Mouse (Mus musculus) hindbrain, embryonic 12.5 days (tissue): ENCODE measurements around the gene Ebf1. TPM values are rescaled to one million over a fixed set of nuclear protein-coding genes. Genes with fewer than 3 reads are reported as not detected.

Experiments used
- ATAC-seq: fragments of 200-750 bp; cut with Nextera tagmentation; 2 replicates; pipeline ENCODE4 v1.8.0; 2017; ENCODE audit warnings: moderate TSS enrichment; ENCODE audit not compliant: low FRiP score
- H3K27ac ChIP-seq: fragments of 300-500 bp; sonication (generic); 2 replicates; pipeline ENCODE4 v1.5.1; 2016; ENCODE audit warnings: mild to moderate bottlenecking
- H3K27me3 ChIP-seq: fragments of 300-500 bp; sonication (generic); 2 replicates; pipeline ENCODE4 v1.6.1; 2016; ENCODE audit warnings: mild to moderate bottlenecking
- H3K36me3 ChIP-seq: fragments of 300-500 bp; sonication (generic); 2 replicates; pipeline ENCODE4 v1.6.1; 2016; ENCODE audit warnings: mild to moderate bottlenecking
- H3K4me1 ChIP-seq: fragments of 300-500 bp; sonication (generic); 2 replicates; pipeline ENCODE4 v1.6.1; 2016
- H3K4me2 ChIP-seq: fragments of 300-500 bp; sonication (generic); replicated peaks from 2 replicates; pipeline ENCODE4 v1.6.1; 2016; ENCODE audit warnings: mild to moderate bottlenecking
- H3K4me3 ChIP-seq: fragments of 300-500 bp; sonication (generic); 2 replicates; pipeline ENCODE4 v1.5.1; 2016; ENCODE audit warnings: mild to moderate bottlenecking
- H3K9ac ChIP-seq: fragments of 300-500 bp; sonication (generic); 2 replicates; pipeline ENCODE4 v1.6.1; 2016; ENCODE audit warnings: mild to moderate bottlenecking, moderate library complexity
- H3K9me3 ChIP-seq: fragments of 300-500 bp; sonication (generic); replicated peaks from 2 replicates; pipeline ENCODE4 v1.6.1; 2016; ENCODE audit warnings: mild to moderate bottlenecking
- WGBS: fragments of 180-500 bp; shearing (Covaris S2); methylation state at CpG from one replicate; pipeline ENCODE4 v1.1.7; 2016; 5-methylcytosine and 5-hydroxymethylcytosine counted together
- polyA plus RNA-seq: library from polyadenylated mRNA; unstranded; fragments of >200 nt; fragmentation: Nextera tagmentation; extraction: Ambion mirVana; gene quantifications from 2 replicates; pipeline ENCODE4 v1.2.1, GENCODE M21; 2016

Gene Ebf1
- polyA plus RNA-seq, 1 experiment from 2014 or later, result 111 TPM

GRCm38 (mm10) chr11:44641496-44641895 lies 24.4 kb downstream of the Ebf1 start:
- Histone ChIP-seq H3K4me1 (peaks cover 12% of the 10 kb centered on the region; the same call in 1 of the 2 replicates), H3K4me3 (no peak overlapping the region), H3K4me2 (no peak overlapping the region), H3K9me3 (no peaks in the 10 kb centered on the region), H3K27ac (no peak overlapping the region), H3K36me3 (0 out of 2 replicates have a peak, but pooled peaks cover 2% of the 10 kb centered on the region), H3K27me3 (no peaks in the 10 kb centered on the region), H3K9ac (no peak overlapping the region)
- whole genome bisulfite sequencing, result 76% methylated on average over 2 of the region's 2 CpGs
- ATAC-seq, result no peak

GRCm38 (mm10) chr11:44654340-44655019 lies 37.4 kb downstream of the Ebf1 start:
- Histone ChIP-seq H3K4me1 (peaks cover 44% of the 10 kb centered on the region), H3K9me3 (no peaks in the 10 kb centered on the region), H3K36me3 (no peaks in the 10 kb centered on the region), H3K4me2 (no peak overlapping the region), H3K9ac (no peak overlapping the region), H3K27me3 (no peaks in the 10 kb centered on the region), H3K4me3 (no peak overlapping the region), H3K27ac (peak overlapping the region; percentile 77)
- WGBS, result 35% methylated on average over 8 of the region's 8 CpGs
- no peak; the same call in 1 of the 2 replicates for ATAC-seq

DNA sequence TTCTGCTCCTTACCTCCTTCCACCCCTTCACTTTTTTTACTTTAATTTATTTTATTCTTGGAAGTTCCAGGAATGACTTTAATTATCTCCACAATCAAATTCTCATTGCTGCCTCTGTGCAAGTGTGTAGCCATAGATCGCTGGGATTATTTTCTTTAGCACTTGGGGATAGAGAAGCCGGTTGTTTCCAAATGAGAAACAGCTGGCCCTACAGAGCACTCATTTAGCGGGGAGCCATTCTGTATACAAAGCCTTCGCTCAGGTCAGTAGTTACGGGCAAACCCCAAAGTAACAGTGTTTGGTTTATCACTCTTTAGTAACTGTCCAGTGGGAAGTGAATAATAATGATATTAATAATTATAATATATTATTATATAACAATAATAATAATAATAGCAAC lies 38.4 kb downstream of the Ebf1 start:
- Histone ChIP-seq H3K4me3 (no peak overlapping the region), H3K9me3 (no peaks in the 10 kb centered on the region), H3K27me3 (no peaks in the 10 kb centered on the region), H3K36me3 (no peaks in the 10 kb centered on the region), H3K4me2 (no peak overlapping the region), H3K27ac (peak overlapping the region; percentile 77), H3K9ac (no peak overlapping the region), H3K4me1 (peaks cover 40% of the 10 kb centered on the region)
- 41% methylated on average over 5 of the region's 5 CpGs for WGBS
- ATAC-seq, result no peak

GRCm38 (mm10) chr11:44656916-44657315 lies 39.8 kb downstream of the Ebf1 start:
- no peak overlapping the region for H3K4me2 ChIP-seq
- H3K4me1 ChIP-seq, result peaks cover 34% of the 10 kb centered on the region
- no peak overlapping the region for H3K4me3 ChIP-seq
- H3K9ac ChIP-seq, result no peak overlapping the region
- H3K36me3 ChIP-seq, result no peaks in the 10 kb centered on the region
- H3K27ac ChIP-seq, result no peak overlapping the region
- ATAC-seq, result peak; percentile 58
- no peaks in the 10 kb centered on the region for H3K27me3 ChIP-seq
- no peaks in the 10 kb centered on the region for H3K9me3 ChIP-seq

- H3K9me3 ChIP-seq, result no peaks in the 10 kb centered on the region
- ATAC-seq, result no peak
- H3K9ac ChIP-seq, result no peak overlapping the region
- no peaks in the 10 kb centered on the region for H3K36me3 ChIP-seq
- peak overlapping the region; percentile 76 for H3K27ac ChIP-seq
- WGBS, result 21% methylated on average over 6 of the region's 6 CpGs
- peaks cover 41% of the 10 kb centered on the region for H3K4me1 ChIP-seq
- no peak overlapping the region for H3K4me3 ChIP-seq
- no peak overlapping the region for H3K4me2 ChIP-seq
- no peaks in the 10 kb centered on the region for H3K27me3 ChIP-seq
Observed at GRCm38 (mm10) chr11:44657833-44658395, 40.8 kb downstream of the Ebf1 start.

DNA sequence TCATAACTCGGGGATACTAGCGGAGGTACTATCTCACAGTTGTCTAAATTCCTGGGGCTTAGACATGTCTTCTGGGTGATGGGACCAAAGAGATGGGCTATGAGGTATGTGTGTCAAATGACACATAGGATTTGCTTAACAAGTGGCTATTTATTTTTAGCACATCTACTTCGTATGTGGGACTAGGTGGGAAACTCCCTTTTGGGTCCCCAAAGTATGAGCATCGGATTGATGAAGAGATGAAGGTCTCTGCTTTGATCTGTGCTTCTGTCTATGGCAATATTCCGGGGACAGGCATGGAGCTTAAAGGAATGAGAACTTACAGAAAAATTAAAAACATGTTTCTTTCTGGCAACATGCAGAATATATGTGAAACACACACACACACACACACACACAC lies 44.8 kb downstream of the Ebf1 start:
- H3K9ac ChIP-seq, result no peak overlapping the region
- no peak overlapping the region for H3K4me3 ChIP-seq
- no peaks in the 10 kb centered on the region for H3K9me3 ChIP-seq
- H3K27me3 ChIP-seq, result no peaks in the 10 kb centered on the region
- peaks cover 58% of the 10 kb centered on the region for H3K4me1 ChIP-seq
- H3K36me3 ChIP-seq, result no peaks in the 10 kb centered on the region
- no peak overlapping the region for H3K4me2 ChIP-seq
- ATAC-seq, result no peak
- WGBS, result 96% methylated on average over 5 of the region's 5 CpGs
- no peak overlapping the region for H3K27ac ChIP-seq

DNA sequence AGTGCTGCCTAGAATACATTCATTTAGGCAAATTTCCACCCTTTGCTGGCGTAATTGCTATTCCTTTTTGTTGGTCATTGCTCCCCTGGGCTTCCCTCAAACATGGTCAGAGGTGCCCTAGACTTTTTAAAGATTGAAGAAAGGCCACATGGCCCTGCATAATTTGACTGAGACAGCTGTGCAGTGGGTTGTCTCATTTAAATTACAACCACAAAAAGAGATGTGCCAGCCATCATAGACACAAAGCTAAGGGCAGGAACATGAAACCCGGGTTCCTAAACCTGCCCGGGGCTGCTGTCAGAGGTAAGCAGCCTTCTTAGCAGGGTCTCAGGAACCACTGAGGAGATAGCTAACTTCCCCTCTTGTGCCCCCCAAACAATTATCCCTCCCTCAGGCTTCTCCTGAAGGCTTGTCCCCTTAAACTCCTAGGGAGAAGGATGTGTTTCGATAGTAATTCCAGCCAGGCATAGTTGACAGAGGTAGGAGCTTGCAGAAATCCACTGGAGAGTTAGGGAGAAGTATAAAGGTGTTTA lies 46.6 kb downstream of the Ebf1 start:
- peak overlapping the region; percentile 76 for H3K27ac ChIP-seq
- H3K4me2 ChIP-seq, result no peak overlapping the region
- no peaks in the 10 kb centered on the region for H3K27me3 ChIP-seq
- 22% methylated on average over 4 of the region's 4 CpGs for WGBS
- peak overlapping the region; percentile 45; the same call in 1 of the 2 replicates for H3K9ac ChIP-seq
- no peak; the same call in 1 of the 2 replicates for ATAC-seq
- H3K4me1 ChIP-seq, result peaks cover 48% of the 10 kb centered on the region
- H3K9me3 ChIP-seq, result no peaks in the 10 kb centered on the region
- H3K36me3 ChIP-seq, result no peaks in the 10 kb centered on the region
- H3K4me3 ChIP-seq, result no peak overlapping the region

DNA sequence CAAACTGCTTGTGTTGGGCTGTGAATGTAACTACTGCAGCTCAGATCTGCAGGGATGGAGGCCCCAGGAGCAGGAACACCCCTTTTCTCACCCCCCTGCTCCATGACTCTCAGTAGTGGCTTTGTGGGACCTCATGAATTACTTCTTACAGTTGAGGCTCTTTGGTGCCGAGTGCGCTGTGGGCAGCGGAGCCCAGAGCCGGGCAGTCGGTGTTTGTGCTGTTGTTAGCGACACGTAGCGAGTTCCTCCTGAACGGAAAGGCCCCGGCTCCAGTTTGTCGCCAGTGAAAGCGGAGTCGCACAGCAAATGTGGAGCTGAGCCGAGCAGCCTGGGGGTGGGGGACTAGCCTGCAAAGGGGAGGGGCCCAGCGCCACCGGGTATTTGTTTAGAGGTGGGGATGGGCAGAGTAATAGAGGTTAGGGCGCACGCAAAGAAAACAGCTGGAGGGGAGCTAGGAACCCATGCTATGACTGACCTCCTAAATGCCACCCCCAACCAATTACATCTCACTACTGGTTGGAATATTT lies 48.1 kb downstream of the Ebf1 start:
- peak overlapping the region; percentile 55 for H3K9ac ChIP-seq
- peak overlapping the region; percentile 17; the same call in 1 of the 2 replicates for H3K4me3 ChIP-seq
- no peaks in the 10 kb centered on the region for H3K36me3 ChIP-seq
- peak; percentile 74 for ATAC-seq
- WGBS, result 1% methylated on average over 18 of the region's 18 CpGs
- peak overlapping the region; percentile 54 for H3K4me2 ChIP-seq
- H3K27me3 ChIP-seq, result no peaks in the 10 kb centered on the region
- H3K9me3 ChIP-seq, result no peaks in the 10 kb centered on the region
- peaks cover 48% of the 10 kb centered on the region for H3K4me1 ChIP-seq
- H3K27ac ChIP-seq, result peak overlapping the region; percentile 76

- H3K27ac ChIP-seq, result peak overlapping the region; percentile 76
- ATAC-seq, result no peak; the same call in 1 of the 2 replicates
- no peaks in the 10 kb centered on the region for H3K27me3 ChIP-seq
- H3K4me3 ChIP-seq, result no peak overlapping the region
- 0 out of 2 replicates have a peak overlapping the region, but pooled peaks have one; percentile 55 for H3K9ac ChIP-seq
- no peaks in the 10 kb centered on the region for H3K36me3 ChIP-seq
- 29% methylated on average over 7 of the region's 7 CpGs for WGBS
- H3K4me2 ChIP-seq, result peak overlapping the region; percentile 54; the same call in 1 of the 2 replicates
- H3K4me1 ChIP-seq, result peaks cover 48% of the 10 kb centered on the region
- H3K9me3 ChIP-seq, result no peaks in the 10 kb centered on the region
Observed at GRCm38 (mm10) chr11:44665741-44666531, 48.8 kb downstream of the Ebf1 start.

- Histone ChIP-seq H3K9me3 (no peaks in the 10 kb centered on the region), H3K9ac (no peak overlapping the region), H3K4me2 (no peak overlapping the region), H3K4me3 (no peak overlapping the region), H3K4me1 (peaks cover 45% of the 10 kb centered on the region), H3K27ac (0 out of 2 replicates have a peak overlapping the region, but pooled peaks have one; percentile 4), H3K27me3 (no peaks in the 10 kb centered on the region), H3K36me3 (no peaks in the 10 kb centered on the region)
- 71% methylated on average over 4 of the region's 4 CpGs for WGBS
- ATAC-seq, result no peak
Observed at GRCm38 (mm10) chr11:44666741-44667140, 49.6 kb downstream of the Ebf1 start.

- no peak for ATAC-seq
- Histone ChIP-seq H3K4me1 (peaks cover 55% of the 10 kb centered on the region), H3K9me3 (no peaks in the 10 kb centered on the region), H3K36me3 (no peaks in the 10 kb centered on the region), H3K27ac (peak overlapping the region; percentile 72), H3K27me3 (no peaks in the 10 kb centered on the region), H3K9ac (no peak overlapping the region), H3K4me3 (no peak overlapping the region), H3K4me2 (no peak overlapping the region)
- 81% methylated on average over 2 of the region's 2 CpGs for WGBS
Observed at GRCm38 (mm10) chr11:44681306-44681705, 64.2 kb downstream of the Ebf1 start.

DNA sequence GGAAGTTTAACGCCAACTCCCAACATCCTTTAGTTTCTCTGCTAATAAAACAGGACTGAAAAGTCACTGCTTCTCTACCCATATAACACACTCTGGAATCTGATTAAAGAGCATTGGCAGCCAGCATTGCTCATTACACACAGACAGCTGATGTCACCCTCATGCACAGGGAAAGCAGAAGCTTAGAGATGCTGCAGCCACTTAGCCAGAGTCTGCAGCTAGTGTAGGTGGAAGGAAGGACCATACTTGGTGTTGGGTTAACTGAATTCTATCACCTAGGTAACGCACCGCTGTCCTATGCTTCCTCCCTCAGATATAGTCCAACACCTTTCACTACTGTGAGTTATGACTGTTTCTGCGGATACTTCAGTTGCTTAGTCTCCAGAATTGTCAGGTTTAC lies 64.9 kb downstream of the Ebf1 start:
- peak; percentile 41; the same call in 1 of the 2 replicates for ATAC-seq

More for the DNA sequence above, 64.9 kb downstream of the Ebf1 start:
- Histone ChIP-seq H3K27me3 (no peaks in the 10 kb centered on the region), H3K9ac (no peak overlapping the region), H3K9me3 (no peaks in the 10 kb centered on the region), H3K4me3 (no peak overlapping the region), H3K27ac (peak overlapping the region; percentile 72), H3K36me3 (no peaks in the 10 kb centered on the region), H3K4me2 (no peak overlapping the region), H3K4me1 (peaks cover 58% of the 10 kb centered on the region)
- WGBS, result 92% methylated on average over 4 of the region's 4 CpGs
